Mouse (Mus musculus) midbrain, postnatal 0 days (tissue): ENCODE results near the gene Pon1. TPM values are rescaled to one million over a fixed set of nuclear protein-coding genes. Genes with fewer than 3 reads are reported as not detected.

Experiments
- ATAC-seq: fragments of 200-750 bp; cut with Nextera tagmentation; 2 replicates; pipeline ENCODE4 v1.8.0; 2017; ENCODE audit warnings: moderate number of reproducible peaks, mild to moderate bottlenecking, moderate TSS enrichment, moderate library complexity; ENCODE audit not compliant: low FRiP score
- DNase-seq: peaks from one replicate; pipeline ENCODE4 v3.0.0-alpha.2; 2015; ENCODE audit warnings: low spot score
- H3K27ac ChIP-seq: fragments of 300-500 bp; sonication (generic); 2 replicates; pipeline ENCODE4 v1.5.1; 2014; ENCODE audit warnings: low read depth, mild to moderate bottlenecking, low read length, mixed read lengths
- H3K27me3 ChIP-seq: fragments of 300-500 bp; sonication (generic); 2 replicates; pipeline ENCODE4 v1.6.1; 2014; ENCODE audit warnings: low read length, control low read depth, mixed read lengths; ENCODE audit not compliant: insufficient read depth
- H3K36me3 ChIP-seq: fragments of 300-500 bp; sonication (generic); 2 replicates; pipeline ENCODE4 v1.6.1; 2014; ENCODE audit warnings: low read length, control low read depth, mixed read lengths; ENCODE audit not compliant: insufficient read depth
- H3K4me1 ChIP-seq: fragments of 300-500 bp; sonication (generic); 2 replicates; pipeline ENCODE4 v1.6.1; 2014; ENCODE audit warnings: mild to moderate bottlenecking, control low read depth, antibody characterized with exemption, low read length, mixed read lengths; ENCODE audit not compliant: insufficient read depth
- H3K4me2 ChIP-seq: fragments of 300-500 bp; sonication (generic); 2 replicates; pipeline ENCODE4 v1.6.1; 2014; ENCODE audit warnings: low read depth, mild to moderate bottlenecking, low read length, mixed read lengths; ENCODE audit not compliant: poor library complexity, severe bottlenecking
- H3K4me3 ChIP-seq: fragments of 300-500 bp; sonication (generic); 2 replicates; pipeline ENCODE4 v1.5.1; 2014; ENCODE audit warnings: low read depth, mild to moderate bottlenecking, low read length, moderate library complexity
- H3K9ac ChIP-seq: fragments of 300-500 bp; sonication (generic); replicated peaks from 2 replicates; pipeline ENCODE4 v1.6.1; 2014; ENCODE audit warnings: mild to moderate bottlenecking, low read length, moderate library complexity, mixed read lengths; ENCODE audit not compliant: poor library complexity, severe bottlenecking
- H3K9me3 ChIP-seq: fragments of 300-500 bp; sonication (generic); 2 replicates; pipeline ENCODE4 v1.6.1; 2016; ENCODE audit warnings: low read length, control low read depth
- CTCF ChIP-seq: IDR thresholded peaks from 2 replicates; pipeline ENCODE4 v1.5.1; 2016; ENCODE audit warnings: antibody characterized with exemption, mild to moderate bottlenecking
- WGBS: fragments of 180-500 bp; shearing (Covaris S2); extraction: QIAGEN DNeasy Blood & Tissue Kit; methylation state at CpG from one replicate; pipeline ENCODE4 v1.1.7; 2014; 5-methylcytosine and 5-hydroxymethylcytosine counted together
- polyA plus RNA-seq: library from polyadenylated mRNA; unstranded; fragments of >200 nt; fragmentation: Nextera tagmentation; extraction: Ambion mirVana; gene quantifications from 2 replicates; pipeline ENCODE4 v1.2.1, GENCODE M21; 2015
- total RNA-seq: library from RNA; depleted of rRNA; stranded (reverse); fragments of >200 nt; gene quantifications from 2 replicates; pipeline ENCODE4 v1.2.3, GENCODE M21; 2014

Gene Pon1
- total and polyA plus RNA-seq, 2 experiments from 2014 or later, result 1.2 TPM; not detected in 1

DNA sequence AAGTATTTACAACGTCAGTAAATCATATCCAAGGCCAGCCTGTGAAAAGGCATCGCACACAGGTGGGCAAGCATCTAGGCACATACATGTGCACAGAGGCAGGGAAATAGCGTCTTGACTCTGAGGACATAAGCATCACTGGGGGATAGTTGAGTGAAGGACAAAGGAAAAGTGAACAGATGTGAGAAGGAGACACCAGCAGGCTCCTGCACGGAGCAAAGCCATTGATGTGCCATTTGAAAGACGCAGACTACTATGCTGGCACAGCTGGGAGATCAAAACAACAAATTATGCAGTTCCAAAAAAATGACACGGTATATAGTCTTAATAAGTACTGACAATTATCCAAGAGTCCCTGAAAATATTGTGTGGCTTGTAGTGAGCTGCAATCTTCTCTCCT is 6.2 kb downstream of the Pon1 start:
- no peak overlapping the region for H3K4me3 ChIP-seq
- H3K4me2 ChIP-seq, result no peak overlapping the region
- no peak overlapping the region for H3K9ac ChIP-seq
- no peaks in the 10 kb centered on the region for H3K27me3 ChIP-seq
- H3K4me1 ChIP-seq, result no peaks in the 10 kb centered on the region
- no peak overlapping the region for H3K27ac ChIP-seq
- peak; percentile 29; the same call in 1 of the 2 replicates for ATAC-seq
- H3K36me3 ChIP-seq, result no peaks in the 10 kb centered on the region
- DNase-seq, result no peak
- WGBS, result 64% methylated on average over 6 of the region's 6 CpGs
- no peaks in the 10 kb centered on the region for H3K9me3 ChIP-seq
- no peak for TF ChIP-seq CTCF

DNA sequence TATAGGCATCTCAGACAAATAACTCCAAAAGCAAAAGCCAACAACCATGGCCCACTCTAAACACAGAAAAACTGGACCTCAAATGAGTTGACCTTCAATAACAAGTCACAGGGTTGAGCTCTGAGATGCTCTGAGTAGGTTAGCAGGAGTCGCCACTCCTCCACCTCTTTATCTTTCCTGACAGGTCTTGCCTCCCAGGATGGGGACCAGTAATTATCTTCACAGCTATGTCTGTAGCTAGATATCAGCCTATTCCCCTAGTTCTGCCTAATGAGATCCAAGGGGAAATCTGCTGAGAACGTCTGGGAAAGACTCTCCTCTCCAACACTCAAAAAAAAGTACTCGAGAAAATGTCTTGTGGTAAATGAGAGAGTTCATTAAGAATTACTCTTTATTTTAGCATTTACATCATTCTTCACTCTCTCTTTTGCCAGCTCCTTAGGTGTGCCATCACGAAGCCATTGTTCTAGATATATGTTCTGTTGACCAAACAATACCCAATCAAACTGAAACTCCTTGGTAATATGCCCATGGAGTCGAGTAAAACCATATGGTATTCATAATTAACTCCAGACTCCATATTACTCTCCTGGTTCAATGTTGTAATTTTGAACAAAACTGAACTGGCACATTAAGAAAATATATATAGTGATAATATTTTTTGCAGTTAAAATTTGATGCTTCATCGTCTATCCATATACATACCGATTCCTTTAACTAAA is 7.4 kb downstream of the Pon1 start:
- TF ChIP-seq CTCF, result no peak
- no peak for DNase-seq
- ATAC-seq, result no peak
- Histone ChIP-seq H3K9ac (no peak overlapping the region), H3K27me3 (no peaks in the 10 kb centered on the region), H3K9me3 (no peaks in the 10 kb centered on the region), H3K36me3 (no peaks in the 10 kb centered on the region), H3K4me1 (no peaks in the 10 kb centered on the region), H3K27ac (no peak overlapping the region), H3K4me3 (no peak overlapping the region), H3K4me2 (no peak overlapping the region)
- WGBS, result 73% methylated on average over 7 of the region's 7 CpGs

DNA sequence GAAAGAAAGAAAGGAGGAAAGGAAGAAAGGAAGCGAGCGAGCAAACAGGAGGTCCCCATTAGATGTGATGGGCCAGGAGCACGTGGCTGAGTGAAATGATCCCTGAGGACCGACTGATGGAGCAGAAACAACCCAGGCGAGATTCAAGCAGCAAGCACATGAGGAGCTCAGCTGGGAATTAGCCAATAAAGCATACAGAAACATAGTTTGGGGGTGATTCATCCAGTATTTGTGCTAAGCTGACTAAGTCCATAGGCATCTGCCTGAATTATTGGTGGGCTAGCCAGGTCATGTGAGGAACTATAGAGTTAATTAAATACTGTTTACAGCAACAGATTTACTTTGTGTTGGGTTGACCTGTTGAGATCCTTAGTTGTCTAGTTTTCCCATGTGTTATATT is 13.1 kb downstream of the Pon1 start:
- 88% methylated on average over 5 of the region's 5 CpGs for WGBS
- Histone ChIP-seq H3K4me2 (no peak overlapping the region), H3K4me1 (no peaks in the 10 kb centered on the region), H3K4me3 (no peak overlapping the region), H3K27ac (no peak overlapping the region), H3K9me3 (no peaks in the 10 kb centered on the region), H3K9ac (no peak overlapping the region), H3K27me3 (no peaks in the 10 kb centered on the region), H3K36me3 (no peaks in the 10 kb centered on the region)
- ATAC-seq, result no peak
- no peak for TF ChIP-seq CTCF
- DNase-seq, result no peak

DNA sequence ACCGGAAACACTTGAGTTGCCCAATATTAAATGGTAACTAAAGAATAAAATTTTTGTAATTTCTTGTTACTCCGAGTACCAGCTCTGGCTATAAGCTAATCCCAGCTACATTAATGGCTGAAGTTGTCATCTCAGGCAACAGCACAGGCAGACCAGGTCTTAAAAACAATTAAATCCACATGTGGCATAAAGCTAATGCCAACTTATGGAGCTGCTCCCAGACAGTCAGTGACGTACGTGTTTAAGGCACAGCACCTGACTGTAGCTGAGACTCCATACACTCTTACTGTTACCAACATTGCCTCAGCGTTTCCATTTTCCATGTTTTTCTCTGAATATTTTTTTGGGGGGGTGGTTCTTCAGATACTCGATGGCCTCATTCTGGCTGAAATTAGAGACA is 14.6 kb downstream of the Pon1 start:
- DNase-seq (no peak), ATAC-seq (no peak)
- Histone ChIP-seq H3K4me2 (no peak overlapping the region), H3K36me3 (no peaks in the 10 kb centered on the region), H3K4me3 (no peak overlapping the region), H3K9ac (no peak overlapping the region), H3K27ac (no peak overlapping the region), H3K27me3 (no peaks in the 10 kb centered on the region), H3K4me1 (no peaks in the 10 kb centered on the region), H3K9me3 (no peaks in the 10 kb centered on the region)
- WGBS, result 88% methylated on average over 6 of the region's 6 CpGs
- no peak for TF ChIP-seq CTCF

DNA sequence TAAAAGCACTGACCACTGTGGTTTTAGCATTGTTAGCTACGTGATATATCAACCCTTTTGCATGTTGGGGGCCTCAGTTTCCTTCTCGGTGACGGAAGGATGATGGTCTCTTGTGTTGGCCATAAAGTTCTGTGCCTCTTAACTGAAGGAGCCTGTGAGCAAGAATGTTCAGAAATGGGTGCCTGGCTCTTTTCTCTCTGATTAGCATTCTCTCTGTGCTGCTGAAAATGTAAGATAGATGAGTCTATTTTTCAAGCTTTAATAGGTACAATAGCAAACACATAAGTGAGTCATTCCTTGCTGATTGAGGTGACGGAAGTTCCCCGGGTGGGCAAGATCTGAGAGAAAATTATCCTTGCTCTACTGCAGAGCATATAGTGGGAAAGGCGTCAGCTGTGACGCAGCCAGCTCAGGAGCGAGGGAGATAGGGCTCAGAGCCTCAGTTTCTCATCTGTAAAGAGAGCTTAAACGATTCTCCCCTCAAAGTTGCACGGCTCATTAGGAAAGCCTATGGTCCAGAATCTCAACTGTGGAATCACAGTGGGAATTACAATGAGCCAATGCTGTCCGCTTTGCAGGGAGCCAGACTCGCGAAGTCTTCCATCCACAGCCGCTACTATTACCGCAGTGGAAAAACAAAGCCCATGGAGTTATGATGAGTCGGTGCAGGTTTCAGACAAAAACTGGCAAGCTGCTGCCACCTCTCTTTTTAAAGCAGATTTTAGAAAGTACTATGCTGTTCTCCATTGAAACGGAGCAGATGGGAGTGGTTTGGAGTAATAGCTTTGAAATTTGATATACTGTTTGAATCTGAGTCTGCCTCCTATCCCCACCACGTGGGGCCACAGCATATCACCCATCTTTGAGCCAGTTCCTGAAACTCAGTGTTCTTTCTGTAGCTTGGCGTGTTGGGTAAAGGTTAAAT is 15.5 kb downstream of the Pon1 start:
- Histone ChIP-seq H3K9ac (peak overlapping the region; percentile 46; the same call in 1 of the 2 replicates), H3K4me1 (no peaks in the 10 kb centered on the region), H3K27me3 (no peaks in the 10 kb centered on the region), H3K36me3 (no peaks in the 10 kb centered on the region), H3K27ac (peak overlapping the region; percentile 26; the same call in 1 of the 2 replicates), H3K9me3 (no peaks in the 10 kb centered on the region), H3K4me3 (peak overlapping the region; percentile 27), H3K4me2 (peak overlapping the region; percentile 52)
- 27% methylated on average over 19 of the region's 19 CpGs for WGBS
- peak; percentile 61 for DNase-seq
- ATAC-seq, result peak; percentile 80
- TF ChIP-seq CTCF, result peak; percentile 51
